Mouse (Mus musculus) frontal cortex, postnatal 36 days (tissue): Measurements from ENCODE around the gene Ccdc85c.

ENCODE experiments used
- DNase-seq, 2 experiments: peaks; one replicate each; pipeline ENCODE4 v3.0.0; 2022; ENCODE audit warnings: low spot score in 2 of 2

Ccdc85c gene

DNA sequence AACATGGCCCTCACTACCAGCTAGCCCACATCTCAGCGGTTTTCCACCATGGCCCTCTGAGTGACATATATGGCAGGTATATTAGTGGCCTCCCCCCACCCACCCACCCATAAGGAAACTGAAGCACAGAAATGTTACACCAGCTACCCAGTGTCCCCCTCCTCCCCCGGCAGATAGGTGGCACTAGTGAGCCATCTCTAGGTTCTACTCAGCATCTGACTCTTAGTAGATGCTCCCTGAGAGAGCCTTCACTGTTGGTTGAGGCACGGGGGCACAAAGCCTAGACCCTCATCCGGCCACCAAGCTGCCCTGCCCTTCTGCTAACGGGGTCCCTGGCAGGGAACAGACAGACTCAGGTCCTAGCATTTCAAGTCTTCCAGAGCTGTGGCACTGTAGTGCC, 57.7 kb downstream of the Ccdc85c start:
- DNase-seq: peak in 1 of 2 experiments; percentile 53

- no peak for DNase-seq
Observed at GRCm38 (mm10) chr12:108216611-108217370, 58.4 kb downstream of the Ccdc85c start.

GRCm38 (mm10) chr12:108215090-108215489, 60.1 kb downstream of the Ccdc85c start:
- no peak for DNase-seq

- no peak for DNase-seq
Observed at GRCm38 (mm10) chr12:108213090-108214041, 61.9 kb downstream of the Ccdc85c start.

DNA sequence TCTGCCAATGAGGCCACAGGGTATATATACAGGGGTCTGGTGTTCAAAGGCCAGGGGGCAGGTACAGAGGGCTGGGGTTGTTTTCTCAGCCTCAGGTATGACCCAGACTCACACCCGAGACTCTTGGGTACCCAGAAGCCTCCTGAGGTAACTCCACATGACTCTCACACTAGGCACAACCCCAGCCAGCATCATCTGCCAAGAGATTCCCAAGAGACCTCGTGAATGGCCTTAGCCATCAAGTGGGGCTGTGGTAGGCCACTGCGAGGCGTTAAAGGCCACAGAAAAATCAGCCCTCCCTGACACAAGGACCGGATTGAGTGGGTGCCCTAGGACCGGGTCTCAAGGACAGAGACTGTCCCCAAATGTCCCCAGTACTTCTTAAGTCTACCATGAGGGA, 62.7 kb downstream of the Ccdc85c start:
- DNase-seq: no peak

- DNase-seq: no peak
Observed at GRCm38 (mm10) chr12:108212071-108212470, 63.2 kb downstream of the Ccdc85c start.

- no peak for DNase-seq
Observed at GRCm38 (mm10) chr12:108210623-108211022, 64.6 kb downstream of the Ccdc85c start.

DNA sequence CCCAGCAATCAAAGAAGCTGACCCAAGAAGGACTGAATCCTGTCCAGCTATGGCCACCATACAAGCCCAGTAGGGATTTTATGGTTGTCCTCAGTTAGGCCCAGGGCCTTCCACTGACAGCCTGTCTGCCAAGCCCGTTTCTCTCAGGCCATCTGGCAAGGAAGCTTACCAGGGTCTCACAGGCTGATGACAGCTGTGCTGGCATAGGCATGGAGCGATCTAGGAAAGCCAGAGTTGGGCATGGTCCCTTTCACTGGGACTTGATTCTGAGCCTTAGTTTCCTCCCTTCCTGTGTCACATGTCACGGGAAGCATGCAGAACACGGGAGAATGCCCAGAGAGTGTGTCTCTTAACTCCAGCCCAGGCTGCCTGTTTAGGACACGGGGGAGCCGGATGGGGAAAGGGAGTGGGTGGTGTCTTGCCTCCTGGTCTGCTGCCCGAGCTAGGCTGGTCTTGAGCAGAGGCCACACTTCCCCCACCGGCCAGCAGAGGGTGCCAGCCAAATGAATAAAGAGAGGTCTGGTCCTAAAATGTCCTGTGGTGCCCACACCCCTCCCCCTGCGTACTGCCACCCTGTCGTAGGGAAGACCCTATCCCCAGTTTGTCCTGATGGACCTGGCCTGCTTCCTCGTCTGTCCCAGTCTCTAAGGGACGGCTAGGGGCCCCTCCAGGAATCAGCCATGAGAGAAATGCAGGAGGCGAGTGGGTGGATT, 66.3 kb downstream of the Ccdc85c start:
- DNase-seq: peak; percentile 62 to 72

DNA sequence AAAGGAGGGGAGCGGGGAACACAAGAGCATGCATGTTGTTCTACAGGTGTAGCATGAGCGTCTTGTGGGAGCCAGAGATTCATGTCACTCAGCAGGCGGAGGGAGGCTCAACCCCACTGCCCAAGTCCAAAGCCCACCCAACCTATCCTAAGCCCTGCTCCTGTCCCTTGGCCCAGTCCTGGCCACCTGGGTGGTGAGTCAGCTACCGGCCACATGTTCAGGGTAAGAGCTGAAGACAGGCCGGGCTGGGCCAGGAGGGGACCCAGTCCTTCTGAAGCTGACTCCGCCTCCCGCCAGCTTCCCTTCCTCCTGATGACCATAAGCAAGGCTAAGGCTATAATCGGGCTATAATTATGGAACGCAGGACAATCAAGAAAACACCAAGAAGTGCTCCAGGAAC, 67.0 kb downstream of the Ccdc85c start:
- DNase-seq: no peak

DNA sequence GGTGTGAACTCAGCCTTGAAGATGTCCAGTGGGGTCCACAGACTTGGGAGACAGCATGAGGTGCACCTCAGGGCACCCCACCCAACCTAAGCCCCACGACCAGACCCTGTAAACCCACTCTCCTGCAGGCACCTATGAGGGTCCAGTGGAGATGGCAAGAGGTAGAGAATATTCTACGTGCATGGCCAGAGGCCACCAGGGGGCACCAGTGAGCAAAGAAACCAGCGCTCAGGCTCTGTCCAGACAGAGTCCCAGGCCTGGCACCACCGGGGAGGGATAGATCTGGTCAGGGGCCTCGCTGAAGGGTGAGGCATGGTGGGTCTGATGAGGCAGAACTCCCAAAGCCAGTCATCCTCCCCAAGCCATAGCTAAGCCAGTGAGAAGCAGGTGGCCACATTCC, 68.6 kb downstream of the Ccdc85c start:
- peak; percentile 71 to 80 for DNase-seq

DNA sequence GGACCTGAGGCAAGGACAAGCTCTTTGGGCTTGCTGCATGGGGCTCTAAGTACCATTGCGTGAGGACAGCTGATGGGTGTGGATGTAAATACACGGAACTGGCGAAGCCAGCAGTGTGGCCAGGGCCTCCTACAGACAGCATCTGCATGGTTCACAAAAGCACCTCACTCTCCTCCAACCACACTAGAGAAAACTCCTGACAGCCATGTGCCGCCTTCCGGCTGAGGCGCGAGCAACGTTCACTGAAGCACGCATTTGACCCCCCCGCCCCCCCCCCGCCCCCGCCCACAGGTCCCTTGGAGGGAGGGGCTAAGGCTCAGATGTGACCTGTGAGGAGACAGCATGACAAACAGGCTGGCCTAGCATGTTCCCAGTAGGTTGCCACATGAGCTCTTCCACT, 70.2 kb downstream of the Ccdc85c start:
- DNase-seq: no peak

DNA sequence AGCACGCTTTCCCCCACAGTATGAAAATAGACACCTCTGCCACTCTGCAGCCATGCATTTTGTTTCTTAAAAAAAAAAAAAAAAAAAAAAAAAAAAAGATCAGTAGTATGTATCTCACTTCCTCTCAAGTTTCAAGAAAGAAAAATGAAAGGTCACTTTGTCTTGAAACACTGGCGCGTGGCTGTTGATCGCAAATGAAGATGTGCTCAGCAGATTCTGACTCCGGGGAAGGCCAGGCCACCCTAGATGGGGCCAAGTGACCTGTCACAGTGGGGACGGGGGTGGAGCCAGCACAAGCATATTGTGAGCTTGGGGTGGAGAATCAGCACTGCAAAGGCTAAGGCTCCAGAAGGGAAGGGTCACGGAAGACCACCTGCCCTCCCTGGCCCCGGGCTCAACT, 71.3 kb downstream of the Ccdc85c start:
- no peak for DNase-seq

GRCm38 (mm10) chr12:108200094-108200493, 75.1 kb downstream of the Ccdc85c start:
- DNase-seq: no peak

- DNase-seq: no peak
Observed at GRCm38 (mm10) chr12:108198447-108198846, 76.8 kb downstream of the Ccdc85c start.

- DNase-seq: no peak
Observed at GRCm38 (mm10) chr12:108195761-108196160, 79.5 kb downstream of the Ccdc85c start.

DNA sequence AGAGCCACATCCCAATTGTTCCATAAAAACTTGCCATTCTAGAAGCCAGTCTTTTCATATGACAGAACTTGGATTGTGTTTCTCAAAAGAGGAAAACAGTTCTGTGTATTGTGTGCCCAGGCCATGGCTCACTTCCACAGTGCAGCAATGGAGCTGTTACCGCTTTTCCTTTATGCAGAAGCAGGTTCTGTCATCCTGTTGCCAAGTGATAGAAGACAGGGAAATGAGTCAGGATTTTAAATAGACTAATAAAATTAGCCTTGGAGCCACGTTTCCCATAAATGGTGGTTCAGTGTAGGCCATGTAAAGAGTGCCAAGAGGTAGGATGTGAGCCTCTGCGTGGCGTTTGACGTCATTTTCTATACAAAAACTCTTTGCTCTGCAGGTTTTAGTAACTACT, 81.3 kb downstream of the Ccdc85c start:
- no peak for DNase-seq

DNA sequence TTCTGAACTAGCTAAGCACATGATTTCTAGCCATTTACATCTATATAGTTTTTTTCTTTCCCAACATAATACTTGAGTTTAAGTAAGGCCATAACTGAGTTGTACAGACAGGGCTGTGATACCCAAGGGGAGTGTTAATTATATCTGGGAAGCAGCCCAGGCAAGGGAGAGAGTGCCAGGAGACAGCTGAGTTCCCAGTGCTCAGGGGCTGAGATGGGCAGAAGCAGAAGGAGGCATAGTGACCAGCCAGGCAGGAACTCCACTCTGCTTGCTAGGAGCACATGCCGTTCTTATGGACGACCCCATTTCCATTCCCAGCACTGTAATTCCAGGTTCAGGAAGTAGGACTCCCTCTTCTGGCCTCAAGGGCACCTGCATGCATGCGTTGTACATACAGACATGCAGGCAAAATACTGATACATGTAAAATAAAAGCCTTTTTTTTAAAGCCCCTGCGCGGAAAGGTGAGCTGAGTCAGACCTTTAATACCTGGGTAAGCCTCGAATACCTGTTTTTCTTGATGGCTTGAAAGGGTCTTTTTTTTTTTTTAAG, 87.6 kb downstream of the Ccdc85c start:
- DNase-seq: no peak

DNA sequence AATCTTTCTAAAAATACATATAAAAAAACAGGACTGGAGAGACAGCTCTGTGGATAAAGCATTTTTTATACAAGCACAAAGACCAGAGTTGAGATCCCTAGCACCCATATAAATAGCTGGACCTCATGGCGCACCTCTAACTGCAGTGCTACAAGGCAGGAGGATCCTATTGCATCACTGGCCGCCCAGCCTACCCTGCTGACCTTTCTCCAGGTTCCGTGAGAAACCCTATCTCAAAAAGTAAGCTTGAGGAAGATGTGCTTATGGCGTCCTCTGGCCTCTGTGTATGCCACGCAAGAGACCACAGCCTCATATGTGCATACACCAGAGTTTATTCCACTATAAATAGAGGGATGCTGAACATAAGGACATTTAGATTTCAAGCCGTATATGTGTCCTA, 93.5 kb downstream of the Ccdc85c start:
- no peak for DNase-seq

DNA sequence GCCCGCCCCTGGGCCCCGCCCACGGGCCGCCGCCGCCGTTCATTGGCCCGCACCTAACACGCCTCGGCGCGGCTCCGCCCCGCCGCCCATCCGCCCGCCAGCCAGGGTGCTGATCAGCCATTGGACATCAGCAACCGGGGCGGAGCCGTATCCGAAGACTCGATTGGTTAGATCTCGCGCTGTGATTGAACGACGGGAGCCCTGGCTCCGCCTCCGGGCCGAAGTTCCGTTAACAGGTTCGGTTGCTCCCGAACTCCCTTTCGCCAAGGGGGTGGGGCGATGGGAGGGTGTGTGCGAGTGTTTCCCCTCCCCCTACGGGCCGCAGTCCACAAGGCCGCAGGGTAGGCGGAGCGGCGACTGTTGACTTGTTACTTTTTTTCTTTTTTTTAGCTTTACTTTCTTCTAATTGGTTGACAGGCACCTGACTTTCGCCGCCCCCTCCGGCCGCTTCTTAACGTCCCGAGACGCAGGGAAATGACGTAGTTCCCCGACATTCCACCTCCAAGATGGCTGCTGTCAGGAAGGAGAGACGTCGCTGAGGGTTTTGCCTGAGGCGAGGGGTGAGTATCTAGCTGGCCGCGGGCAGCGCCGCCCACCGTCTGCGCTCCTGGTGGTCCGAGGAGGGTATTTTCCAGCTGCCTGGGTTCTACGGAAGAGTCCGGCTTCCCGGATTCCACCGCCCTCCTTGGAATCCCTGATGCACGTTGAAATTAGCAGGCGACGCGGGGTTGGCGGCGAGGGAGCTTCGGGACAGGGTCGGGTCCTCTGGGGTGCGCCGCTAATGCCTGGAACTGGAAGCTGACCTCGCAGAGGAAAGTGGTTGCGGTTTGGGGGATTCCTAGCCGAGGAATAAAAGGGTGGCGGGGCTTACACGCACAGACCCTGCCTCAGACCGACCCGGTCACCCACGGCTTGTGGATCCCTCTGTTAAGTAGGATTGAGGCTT, 95.6 kb downstream of the Ccdc85c start, which contains the start of gene Ccnk:
Gene Ccnk, plus strand, starts transcription at position 259 of the 946 bp plus-strand sequence.
- peak; percentile 98 to 100 for DNase-seq

- no peak for DNase-seq
Observed at GRCm38 (mm10) chr12:108179246-108179320, 96.1 kb downstream of the Ccdc85c start, which contains the start of gene Setd3. Setd3 (minus strand) TSS chr12:108179314.
